Mouse (Mus musculus) layer of hippocampus, adult 9-10 months (tissue): Measurements from ENCODE around the gene Cog3.

Experiments
- DNase-seq: peaks from one replicate; pipeline ENCODE4 v3.0.0; 2022; ENCODE audit warnings: low spot score

The Cog3 gene

GRCm38 (mm10) chr14:75761028-75761805 lies 6.9 kb upstream of the Cog3 start:
- peak; percentile 32 for DNase-seq

DNA sequence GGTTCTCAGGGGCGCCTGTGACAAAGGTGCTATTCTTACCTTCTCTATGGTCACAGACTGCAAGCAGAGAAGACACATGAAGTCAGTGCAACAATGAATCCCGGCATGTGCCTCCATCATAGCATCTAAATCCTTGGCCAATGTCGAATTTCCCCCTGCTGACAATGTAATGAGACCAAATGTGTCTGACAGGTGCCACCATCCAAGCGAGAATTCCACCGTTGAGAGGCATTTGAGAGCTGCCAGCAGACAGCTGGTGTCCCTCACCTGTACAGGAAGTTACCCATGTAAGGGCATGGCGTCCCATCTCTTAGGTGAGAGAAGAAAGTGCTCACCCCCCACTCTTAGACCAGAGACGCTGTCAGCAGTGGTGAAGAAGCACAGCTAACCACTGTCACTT lies 4.1 kb upstream of the Cog3 start:
- no peak for DNase-seq

- DNase-seq = no peak
Measured at GRCm38 (mm10) chr14:75757821-75758220, 3.5 kb upstream of the Cog3 start.

DNA sequence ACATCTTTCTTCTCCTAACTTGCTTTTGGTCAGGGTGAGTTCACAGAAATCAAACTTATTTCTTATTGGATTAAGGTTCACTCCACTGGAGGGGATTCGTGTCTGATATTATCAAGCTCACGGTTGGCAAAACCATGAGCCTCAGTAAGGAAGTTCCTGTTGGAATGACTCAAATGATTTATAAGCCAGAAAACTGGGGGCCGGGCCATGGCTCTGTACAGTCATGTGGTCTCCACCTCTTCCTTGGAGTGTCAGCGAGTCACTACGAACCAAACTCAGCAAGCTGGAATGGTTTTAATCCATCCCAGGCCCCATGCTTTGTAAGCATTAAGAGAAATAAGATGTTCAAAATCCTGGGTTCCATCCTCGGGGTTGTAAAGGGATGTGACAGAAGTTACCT lies 2.7 kb upstream of the Cog3 start:
- no peak for DNase-seq

DNA sequence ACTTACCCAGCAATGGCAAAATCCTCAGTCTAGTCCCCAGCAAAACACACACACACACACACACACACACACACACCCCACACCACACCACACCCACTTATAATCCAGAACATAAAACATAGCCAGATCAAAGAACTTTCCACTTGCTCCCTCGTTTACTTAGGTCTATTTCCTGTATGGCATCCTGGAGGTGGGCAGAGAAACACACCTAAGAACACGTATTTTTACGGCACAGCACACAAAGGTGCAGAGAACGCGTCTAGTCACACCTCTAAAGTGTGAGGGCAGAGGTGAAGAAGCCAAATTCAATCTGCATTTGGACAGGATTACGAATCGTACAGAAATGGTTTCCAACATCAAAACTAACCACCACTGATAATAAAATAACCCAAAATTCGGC lies 1.1 kb downstream of the Cog3 start:
- no peak for DNase-seq

GRCm38 (mm10) chr14:75751040-75751439 lies 3.3 kb downstream of the Cog3 start:
- no peak for DNase-seq

DNA sequence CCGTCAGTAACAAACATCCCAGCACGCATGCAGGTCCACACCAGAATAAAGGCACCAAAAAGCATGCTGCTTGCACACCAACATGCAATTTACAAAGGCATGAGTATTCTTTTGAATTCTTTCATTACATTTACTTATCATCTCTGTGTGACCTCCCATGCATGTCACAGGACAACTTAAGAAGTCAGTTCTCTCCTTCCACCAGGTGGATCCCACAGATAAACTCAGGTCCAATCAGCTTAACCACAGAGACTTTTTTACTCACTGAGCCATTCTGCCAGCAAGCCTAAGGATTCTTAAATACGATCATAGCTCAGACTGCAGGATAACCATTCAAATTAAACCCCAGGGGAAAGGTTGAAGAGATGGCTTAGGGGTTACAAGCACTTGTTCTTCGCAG lies 5.2 kb downstream of the Cog3 start:
- no peak for DNase-seq

GRCm38 (mm10) chr14:75747960-75748359 lies 6.4 kb downstream of the Cog3 start:
- no peak for DNase-seq

DNA sequence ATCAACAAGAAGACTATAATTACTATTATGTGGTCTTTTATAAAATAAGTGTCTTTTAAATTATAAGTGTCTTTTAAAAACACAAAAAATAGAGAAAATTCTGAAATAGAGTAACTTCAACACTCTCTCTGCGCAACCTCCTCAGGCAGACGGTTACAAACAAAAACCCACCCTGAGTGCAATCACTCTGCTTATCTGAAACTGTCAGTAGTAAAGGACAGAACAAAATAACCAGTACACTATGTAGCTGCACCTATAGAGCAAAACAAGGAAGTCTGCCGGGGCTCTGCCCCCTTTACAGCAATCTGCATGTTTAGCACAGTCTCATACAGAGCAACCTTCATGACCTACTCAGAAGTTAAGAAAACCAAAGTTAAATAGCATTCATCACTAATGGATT lies 12.4 kb downstream of the Cog3 start:
- no peak for DNase-seq

GRCm38 (mm10) chr14:75735597-75735996 lies 18.7 kb downstream of the Cog3 start:
- no peak for DNase-seq

GRCm38 (mm10) chr14:75732631-75733030 lies 21.7 kb downstream of the Cog3 start:
- DNase-seq = no peak

- no peak for DNase-seq
Measured at GRCm38 (mm10) chr14:75731361-75731760, 23.0 kb downstream of the Cog3 start.

- DNase-seq = no peak
Measured at GRCm38 (mm10) chr14:75728111-75728510, 26.2 kb downstream of the Cog3 start.

- no peak for DNase-seq
Measured at GRCm38 (mm10) chr14:75727046-75727445, 27.3 kb downstream of the Cog3 start.

GRCm38 (mm10) chr14:75722816-75723215 lies 31.5 kb downstream of the Cog3 start:
- DNase-seq = no peak

GRCm38 (mm10) chr14:75721977-75722563 lies 32.2 kb downstream of the Cog3 start:
- DNase-seq = peak; percentile 35

DNA sequence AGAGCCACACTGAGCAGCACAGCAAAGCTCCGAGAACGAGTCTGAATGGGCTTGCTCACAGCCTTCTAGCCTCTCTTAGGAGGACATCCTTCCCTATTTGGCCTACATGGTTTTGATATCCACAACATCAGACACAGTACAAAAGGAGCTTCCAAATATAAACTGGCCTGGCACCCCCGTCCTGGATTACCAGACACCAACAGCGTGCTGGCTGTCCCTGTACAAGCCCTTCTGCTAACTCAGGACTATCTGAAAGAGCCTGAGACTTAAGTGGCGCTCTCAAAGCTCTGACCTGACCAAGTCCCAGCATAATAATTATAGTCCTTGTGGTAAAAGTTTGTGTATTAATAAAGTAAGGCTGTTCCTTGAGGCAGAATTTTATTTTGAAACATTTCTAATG lies 34.2 kb downstream of the Cog3 start:
- no peak for DNase-seq

DNA sequence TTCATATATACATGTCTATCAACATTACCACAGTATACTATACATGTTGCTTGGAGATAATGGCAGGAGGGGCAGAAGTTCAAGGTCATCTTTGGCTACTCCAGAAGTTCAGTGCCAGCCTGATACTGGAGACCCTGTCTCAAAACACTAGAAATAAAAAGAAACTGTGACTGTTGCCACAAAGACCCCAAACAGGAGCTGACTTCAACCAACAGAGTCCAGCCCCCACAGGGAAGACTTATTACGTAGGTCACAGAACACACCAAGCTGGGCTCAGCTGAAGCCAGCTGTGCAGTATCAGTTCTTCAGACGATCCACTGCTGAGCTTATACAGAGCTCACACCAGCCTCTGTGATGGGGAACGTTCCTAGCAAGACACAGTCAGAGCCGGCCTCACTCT lies 37.9 kb downstream of the Cog3 start:
- no peak for DNase-seq

GRCm38 (mm10) chr14:75713661-75714060 lies 40.7 kb downstream of the Cog3 start:
- no peak for DNase-seq

DNA sequence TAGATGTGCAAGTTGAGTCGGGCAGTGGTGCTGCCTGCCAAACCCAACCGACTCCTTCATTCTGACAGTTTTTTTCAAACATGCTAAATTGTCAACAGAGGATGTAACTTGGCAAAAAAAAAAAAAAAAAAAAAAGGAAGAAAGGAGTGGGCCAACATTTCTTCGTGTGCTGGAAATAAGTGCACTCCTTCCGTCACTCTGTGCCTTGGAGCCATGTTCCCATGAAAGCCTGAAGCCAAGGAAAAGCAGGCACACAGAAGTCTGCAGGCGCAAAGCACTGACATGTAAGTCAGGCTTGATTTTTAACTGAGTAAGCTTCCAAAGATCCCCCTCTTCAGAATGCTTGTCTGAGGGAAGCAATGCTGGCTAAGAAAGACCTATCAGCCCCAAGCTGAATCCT lies 41.6 kb downstream of the Cog3 start:
- DNase-seq = no peak

GRCm38 (mm10) chr14:75711731-75712130 lies 42.6 kb downstream of the Cog3 start:
- DNase-seq = no peak

DNA sequence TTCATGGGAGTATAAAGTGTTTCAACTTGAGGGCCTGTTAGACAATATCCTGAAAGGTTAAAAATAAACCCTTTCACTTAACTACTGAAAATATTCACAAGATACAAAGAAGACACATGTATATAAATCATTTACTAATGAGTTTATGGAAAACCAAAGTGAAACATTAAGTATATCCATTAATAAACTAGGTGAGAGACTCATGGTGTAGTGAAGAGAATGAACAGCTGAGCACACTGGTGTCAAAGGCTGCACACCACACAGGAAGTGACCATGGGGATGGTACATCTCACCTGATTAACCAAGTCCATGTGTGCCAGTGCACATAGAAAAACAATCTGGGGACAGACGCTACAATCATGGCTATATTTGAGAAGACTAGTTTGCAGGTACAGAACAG lies 45.3 kb downstream of the Cog3 start:
- DNase-seq = no peak

DNA sequence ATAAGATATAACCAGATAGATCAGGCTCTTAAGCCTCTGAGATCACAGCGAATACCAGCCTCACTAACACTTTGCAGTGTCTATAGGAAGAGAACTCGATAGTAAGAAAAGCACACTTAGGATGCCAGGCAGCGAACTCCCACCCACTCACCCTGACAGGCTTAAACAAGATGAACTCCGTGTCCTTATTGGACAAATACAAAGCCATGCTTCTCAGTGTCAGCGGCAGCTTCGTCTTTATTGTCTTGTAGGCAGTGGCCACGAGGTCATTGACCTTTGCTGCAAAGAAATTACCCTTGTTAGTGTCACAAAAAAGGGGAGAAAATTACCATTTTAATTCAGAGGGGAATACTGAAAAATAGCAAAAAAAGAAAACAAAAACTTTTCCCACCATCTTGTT lies 46.5 kb downstream of the Cog3 start:
- no peak for DNase-seq

GRCm38 (mm10) chr14:75706647-75707046 lies 47.7 kb downstream of the Cog3 start:
- DNase-seq = no peak
